Mouse (Mus musculus) megakaryocyte, embryonic 14.5 days (primary cell): Measurements from ENCODE around the gene Fndc3a.

Source experiments
- FLI1 ChIP-seq: IDR thresholded peaks from 2 replicates; pipeline ENCODE4 v1.6.1; 2012; ENCODE audit warnings: low read length, inconsistent platforms, mixed read lengths
- GATA1 ChIP-seq: IDR thresholded peaks from 3 replicates; pipeline ENCODE4 v1.6.1; 2012; ENCODE audit warnings: mixed read lengths, low read length, inconsistent platforms, borderline replicate concordance

- TF ChIP-seq GATA1: no peak
- TF ChIP-seq FLI1: no peak
Measured at GRCm38 (mm10) chr14:72677247-72677646, 32.6 kb downstream of the Fndc3a start.
